Mouse (Mus musculus): ENCODE data around the gene Tma7. TPM values are rescaled to one million over a fixed set of nuclear protein-coding genes. Genes with fewer than 3 reads are reported as not detected.
A peak's percentile ranks its signal among the peaks of the same experiment; 100 is the strongest.

The Tma7 gene
- polyA plus RNA-seq, 1 experiment from 2014 or later, result 706 TPM

GRCm38 (mm10) chr9:109060184-109060897 is 22.0 kb downstream of the Tma7 start:
- Histone ChIP-seq H3K4me3 (no peak overlapping the region), H3K9ac (peak overlapping the region; percentile 75; the same call in 1 of the 2 replicates), H3K4me2 (no peak overlapping the region), H3K27me3 (no peaks in the 10 kb centered on the region), H3K4me1 (peaks cover 23% of the 10 kb centered on the region), H3K36me3 (peaks cover 84% of the 10 kb centered on the region), H3K27ac (peak overlapping the region; percentile 92; the same call in 1 of the 2 replicates), H3K9me3 (no peaks in the 10 kb centered on the region)
- no peak for ATAC-seq (ENCODE audit: insufficient number of reproducible peaks, insufficient read depth, low FRiP score, low TSS enrichment, low read depth)
- WGBS, result 88% methylated on average over 16 of the region's 16 CpGs

DNA sequence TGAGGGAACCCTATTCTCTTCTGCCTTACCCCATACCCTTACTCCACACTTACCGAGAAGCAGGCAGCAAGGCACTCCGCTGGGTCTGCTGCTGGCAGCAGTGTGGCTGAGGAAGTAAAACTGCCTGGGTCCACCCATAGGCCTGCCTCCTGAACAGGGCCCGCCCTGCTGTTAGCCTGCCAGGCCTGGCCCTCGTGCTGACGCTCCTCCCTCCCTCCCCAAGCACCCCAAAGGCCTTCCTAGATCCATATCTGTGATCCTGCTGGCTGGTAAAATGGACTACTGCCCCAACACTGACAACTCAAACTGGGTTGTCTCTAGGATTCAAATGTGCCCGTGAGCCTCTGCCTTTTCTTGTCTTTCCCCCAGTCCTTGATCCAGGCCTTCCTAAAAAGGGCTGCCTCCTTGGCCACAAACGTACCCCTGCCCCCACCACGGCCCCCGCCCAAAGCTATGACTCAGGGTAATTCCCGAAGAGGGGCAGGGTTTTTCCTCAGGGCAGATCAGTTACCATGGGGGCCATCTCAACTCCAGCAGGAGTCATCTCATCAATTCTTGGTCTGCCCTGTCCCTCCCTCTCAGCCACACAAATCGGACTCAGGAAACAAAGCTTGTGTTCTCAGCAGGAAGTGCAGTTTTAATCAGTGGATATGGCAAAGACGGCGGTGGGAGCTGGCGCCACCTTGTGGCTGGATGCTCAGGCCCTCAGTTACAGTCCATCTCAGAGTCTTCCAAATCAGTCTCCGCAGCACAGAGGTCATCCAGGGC is 23.1 kb downstream of the Tma7 start, which contains the start of gene Trex1:
Gene Trex1, minus strand, starts transcription at position 599 of the 768 bp plus-strand sequence.
- Histone ChIP-seq H3K4me1 (peaks cover 34% of the 10 kb centered on the region), H3K4me2 (peak within 1 kb of the TSS; percentile 66), H3K4me3 (peak within 1 kb of the TSS; percentile 40), H3K9ac (peak within 1 kb of the TSS; percentile 75), H3K36me3 (peaks cover 73% of the 10 kb centered on the region), H3K9me3 (no peaks in the 10 kb centered on the region), H3K27me3 (no peaks in the 10 kb centered on the region), H3K27ac (peak within 1 kb of the TSS; percentile 92)
- ATAC-seq (ENCODE audit: insufficient number of reproducible peaks, insufficient read depth, low FRiP score, low TSS enrichment, low read depth), result peak; percentile 74
- WGBS, result 11% methylated on average over 15 of the region's 15 CpGs

DNA sequence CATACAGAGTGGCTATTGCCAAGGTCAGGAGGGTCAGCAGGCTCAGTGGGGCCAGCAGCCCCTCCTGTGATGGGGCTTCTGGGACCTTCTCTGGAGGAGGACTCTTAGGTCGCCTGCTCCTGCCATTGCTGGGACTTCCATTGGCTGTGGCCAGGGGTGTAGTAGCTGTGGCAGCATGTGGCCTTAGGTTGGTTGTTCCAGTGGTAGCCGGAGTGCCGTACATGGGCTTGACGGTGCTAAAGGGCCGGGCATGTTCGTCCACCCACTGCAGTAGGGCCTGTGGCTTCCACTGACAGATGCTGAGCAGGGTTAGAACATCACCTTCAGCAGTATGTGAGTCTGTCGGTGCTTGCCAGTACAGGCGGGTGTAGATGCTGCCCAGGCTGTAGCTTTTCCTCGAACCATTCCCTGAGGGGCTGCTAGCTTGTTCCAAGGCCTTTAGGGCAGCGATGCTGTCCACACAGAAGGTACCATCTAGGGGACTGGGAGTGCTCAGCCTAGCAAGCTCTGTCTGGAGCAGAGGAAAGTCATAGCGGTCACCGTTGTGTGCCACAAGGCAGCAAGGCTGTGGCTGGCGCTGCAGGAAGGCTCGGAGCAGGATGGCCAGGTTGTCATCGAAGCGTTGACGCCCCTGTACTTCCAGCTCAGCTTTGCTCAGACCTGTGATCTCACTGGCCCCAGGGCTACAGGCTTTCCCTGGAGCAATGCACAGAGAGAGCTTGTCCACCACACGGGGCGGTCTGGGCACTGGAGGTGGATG is 24.2 kb downstream of the Tma7 start:
- Histone ChIP-seq H3K4me2 (peak overlapping the region; percentile 66), H3K36me3 (peaks cover 63% of the 10 kb centered on the region)

GRCm38 (mm10) chr9:109057543-109057942 is 24.8 kb downstream of the Tma7 start:
- WGBS, result 94% methylated on average over 5 of the region's 5 CpGs
- Histone ChIP-seq H3K27ac (no peak overlapping the region), H3K27me3 (no peaks in the 10 kb centered on the region), H3K4me1 (peaks cover 43% of the 10 kb centered on the region), H3K36me3 (peaks cover 64% of the 10 kb centered on the region), H3K9me3 (no peaks in the 10 kb centered on the region), H3K4me3 (no peak overlapping the region), H3K9ac (no peak overlapping the region), H3K4me2 (no peak overlapping the region; the same call in 1 of the 2 replicates)
- ATAC-seq (ENCODE audit: insufficient number of reproducible peaks, insufficient read depth, low FRiP score, low TSS enrichment, low read depth), result no peak

More for the DNA sequence above, 24.2 kb downstream of the Tma7 start:
- 92% methylated on average over 19 of the region's 19 CpGs for WGBS
- Histone ChIP-seq H3K4me3 (no peak overlapping the region), H3K27me3 (no peaks in the 10 kb centered on the region), H3K9me3 (no peaks in the 10 kb centered on the region), H3K4me1 (peaks cover 38% of the 10 kb centered on the region), H3K27ac (peak overlapping the region; percentile 92), H3K9ac (peak overlapping the region; percentile 75)
- no peak for ATAC-seq (ENCODE audit: insufficient number of reproducible peaks, insufficient read depth, low FRiP score, low TSS enrichment, low read depth)

- Histone ChIP-seq H3K27me3 (no peaks in the 10 kb centered on the region), H3K4me3 (no peak overlapping the region), H3K36me3 (peaks cover 65% of the 10 kb centered on the region), H3K9me3 (no peaks in the 10 kb centered on the region), H3K4me1 (peaks cover 43% of the 10 kb centered on the region), H3K4me2 (no peak overlapping the region), H3K9ac (no peak overlapping the region), H3K27ac (no peak overlapping the region)
- ATAC-seq (ENCODE audit: insufficient number of reproducible peaks, insufficient read depth, low FRiP score, low TSS enrichment, low read depth), result no peak
- 90% methylated on average over 4 of the region's 4 CpGs for WGBS
These were observed 25.5 kb downstream of the Tma7 start for GRCm38 (mm10) chr9:109056916-109057315.

DNA sequence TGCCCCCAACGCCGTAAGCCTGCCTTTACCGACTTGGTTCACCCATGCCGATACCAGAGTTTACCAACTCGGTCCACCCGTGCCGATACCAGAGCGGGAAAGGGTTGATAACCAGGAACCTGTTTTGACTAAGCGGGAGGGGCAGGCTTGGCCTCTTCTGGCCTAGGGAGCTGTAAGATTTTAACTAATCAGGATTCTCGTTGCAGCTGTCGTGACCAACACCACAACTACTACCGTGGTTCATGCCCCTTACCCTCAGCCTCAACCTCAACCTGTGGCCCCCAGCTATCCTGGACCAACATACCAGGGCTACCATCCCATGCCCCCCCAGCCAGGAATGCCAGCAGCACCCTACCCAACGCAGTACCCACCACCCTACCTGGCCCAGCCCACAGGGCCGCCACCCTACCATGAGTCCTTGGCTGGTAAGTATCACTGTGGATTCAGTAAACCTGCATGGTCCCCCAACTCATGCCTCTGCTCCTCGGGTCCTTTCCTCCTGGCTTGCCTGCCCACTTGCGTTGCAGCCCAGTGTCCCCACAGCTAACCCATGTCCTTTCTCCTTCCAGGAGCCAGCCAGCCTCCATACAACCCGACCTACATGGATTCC is 26.2 kb downstream of the Tma7 start:
- Histone ChIP-seq H3K4me2 (no peak overlapping the region), H3K27ac (no peak overlapping the region), H3K4me1 (peaks cover 43% of the 10 kb centered on the region), H3K27me3 (no peaks in the 10 kb centered on the region), H3K9ac (no peak overlapping the region), H3K4me3 (no peak overlapping the region), H3K36me3 (peaks cover 68% of the 10 kb centered on the region), H3K9me3 (no peaks in the 10 kb centered on the region)
- 93% methylated on average over 17 of the region's 17 CpGs for WGBS
- no peak for ATAC-seq (ENCODE audit: insufficient number of reproducible peaks, insufficient read depth, low FRiP score, low TSS enrichment, low read depth)

- WGBS, result 86% methylated on average over 12 of the region's 12 CpGs
- peak overlapping the region; percentile 58 for H3K9ac ChIP-seq
- no peak for ATAC-seq (ENCODE audit: insufficient number of reproducible peaks, insufficient read depth, low FRiP score, low TSS enrichment, low read depth)
- H3K4me3 ChIP-seq, result peak overlapping the region; percentile 33
- peak overlapping the region; percentile 83 for H3K27ac ChIP-seq
- H3K4me1 ChIP-seq, result peaks cover 43% of the 10 kb centered on the region
- peaks cover 62% of the 10 kb centered on the region for H3K36me3 ChIP-seq
- H3K9me3 ChIP-seq, result no peaks in the 10 kb centered on the region
- no peaks in the 10 kb centered on the region for H3K27me3 ChIP-seq
- peak overlapping the region; percentile 56 for H3K4me2 ChIP-seq
These were observed 26.9 kb downstream of the Tma7 start for GRCm38 (mm10) chr9:109055271-109056030.

DNA sequence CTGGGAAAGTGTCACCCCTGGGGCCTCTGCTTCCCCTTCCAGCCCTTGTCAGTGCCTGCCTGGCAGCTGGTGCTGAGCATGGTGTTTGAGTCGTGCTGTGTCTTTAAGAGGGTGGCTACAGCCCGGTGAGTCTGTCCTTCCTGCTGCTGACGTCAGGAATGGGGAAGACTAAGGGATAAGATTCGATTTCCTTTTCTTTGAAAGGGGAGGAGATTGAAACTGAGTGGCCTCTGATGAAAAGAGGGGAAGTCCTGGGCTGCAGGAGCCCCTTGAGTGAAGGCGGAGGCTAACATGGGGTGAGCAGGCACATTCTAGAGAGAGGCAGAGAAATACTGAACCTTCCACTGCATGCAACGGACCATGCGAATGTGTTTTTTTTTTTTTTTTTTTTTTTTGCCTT is 27.7 kb downstream of the Tma7 start:
- Histone ChIP-seq H3K4me2 (peak overlapping the region; percentile 56), H3K9me3 (no peaks in the 10 kb centered on the region), H3K4me3 (peak overlapping the region; percentile 33), H3K9ac (peak overlapping the region; percentile 58), H3K36me3 (peaks cover 57% of the 10 kb centered on the region), H3K27me3 (no peaks in the 10 kb centered on the region), H3K4me1 (peaks cover 38% of the 10 kb centered on the region), H3K27ac (peak overlapping the region; percentile 83)
- ATAC-seq (ENCODE audit: insufficient number of reproducible peaks, insufficient read depth, low FRiP score, low TSS enrichment, low read depth), result peak; percentile 20; the same call in 1 of the 2 replicates
- 4% methylated on average over 7 of the region's 7 CpGs for WGBS

- H3K27ac ChIP-seq, result peak overlapping the region; percentile 48; the same call in 1 of the 2 replicates
- ATAC-seq (ENCODE audit: insufficient number of reproducible peaks, insufficient read depth, low FRiP score, low TSS enrichment, low read depth), result no peak
- 61% methylated on average over 6 of the region's 6 CpGs for WGBS
These were observed 28.5 kb downstream of the Tma7 start for GRCm38 (mm10) chr9:109053851-109054250.

GRCm38 (mm10) chr9:109053366-109053765 is 29.0 kb downstream of the Tma7 start:
- Histone ChIP-seq H3K4me1 (peaks cover 26% of the 10 kb centered on the region), H3K4me3 (no peak overlapping the region), H3K27me3 (no peaks in the 10 kb centered on the region), H3K9ac (no peak overlapping the region), H3K9me3 (no peaks in the 10 kb centered on the region), H3K36me3 (peaks cover 60% of the 10 kb centered on the region), H3K27ac (peak overlapping the region; percentile 60; the same call in 1 of the 2 replicates), H3K4me2 (no peak overlapping the region)
- ATAC-seq (ENCODE audit: insufficient number of reproducible peaks, insufficient read depth, low FRiP score, low TSS enrichment, low read depth), result no peak
- 75% methylated on average over 3 of the region's 3 CpGs for WGBS

More at GRCm38 (mm10) chr9:109053851-109054250, 28.5 kb downstream of the Tma7 start:
- Histone ChIP-seq H3K36me3 (peaks cover 60% of the 10 kb centered on the region), H3K4me2 (no peak overlapping the region), H3K27me3 (no peaks in the 10 kb centered on the region), H3K4me3 (no peak overlapping the region), H3K9ac (0 out of 2 replicates have a peak overlapping the region, but pooled peaks have one; percentile 11), H3K9me3 (no peaks in the 10 kb centered on the region), H3K4me1 (peaks cover 31% of the 10 kb centered on the region)
